Mouse (Mus musculus) embryo, embryonic 11.5 days (tissue): Measurements from ENCODE around the gene Btnl6.
"Not testable (repeated sequence)": the region's sequence is repeated elsewhere in the genome, so short reads cannot be mapped to it uniquely, and the experiment has no call there.

Experiments
- DNase-seq: peaks from one replicate; pipeline ENCODE4 v3.0.0-alpha.2; 2012; ENCODE audit warnings: low read depth, low spot score

The Btnl6 gene

DNA sequence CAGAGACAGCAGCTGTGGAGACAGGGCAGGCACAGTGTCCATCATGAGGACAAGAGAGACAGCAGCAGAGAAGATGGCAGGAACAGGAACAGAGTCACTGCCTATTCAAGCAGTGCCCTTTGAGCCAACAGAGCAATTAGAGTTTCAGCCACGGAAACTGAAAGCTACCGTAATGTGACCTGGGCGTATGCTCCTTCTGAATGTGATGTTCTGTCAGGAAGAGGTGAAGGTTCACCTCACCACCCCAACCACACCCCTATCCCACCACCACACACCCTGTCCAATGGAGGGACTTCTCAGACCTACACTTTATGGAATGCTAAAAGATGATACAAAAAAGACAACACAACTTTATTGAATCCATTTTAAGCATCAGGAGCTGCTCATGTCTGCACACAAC, 19.8 kb downstream of the Btnl6 start:
- DNase-seq, result not testable (repeated sequence)

DNA sequence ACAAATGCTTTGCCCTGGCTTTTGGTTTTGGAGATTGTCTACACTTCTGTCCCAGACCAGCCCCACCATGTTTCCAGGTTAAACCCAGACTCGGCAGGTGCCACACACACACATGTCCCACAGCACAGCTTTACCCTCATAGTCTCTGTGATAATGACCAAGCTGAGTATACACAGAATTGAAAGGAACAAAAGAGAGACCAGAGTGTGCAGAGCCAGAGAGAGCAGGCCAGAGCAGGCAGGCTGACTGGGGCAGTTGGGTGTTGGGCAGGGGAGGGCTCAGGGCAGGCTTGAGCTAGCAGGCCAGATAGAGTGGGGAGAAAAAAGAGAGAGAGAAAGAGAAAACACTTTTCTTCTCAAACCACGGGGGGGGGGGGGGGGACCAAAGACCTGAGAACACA, 20.6 kb downstream of the Btnl6 start:
- no peak for DNase-seq

DNA sequence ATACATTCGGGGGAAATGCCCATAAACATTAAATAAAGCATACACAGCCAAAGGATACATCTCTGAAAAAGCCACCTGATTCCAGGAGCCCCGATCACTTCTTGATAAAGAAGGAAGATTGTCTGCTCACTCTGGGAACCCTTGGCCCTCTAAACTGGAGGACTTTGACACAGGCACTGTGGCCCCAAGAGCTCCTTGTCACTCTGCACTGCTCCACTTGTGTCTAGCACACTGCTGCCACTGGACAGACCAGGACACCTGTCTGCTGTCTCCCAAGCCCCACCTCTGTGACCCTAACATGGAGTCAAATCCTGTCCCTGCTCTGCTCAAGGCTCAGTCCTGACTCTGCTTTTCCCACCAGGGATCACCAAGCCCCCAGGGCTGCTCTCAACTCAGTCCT, 22.0 kb downstream of the Btnl6 start:
- DNase-seq, result not testable (repeated sequence)

DNA sequence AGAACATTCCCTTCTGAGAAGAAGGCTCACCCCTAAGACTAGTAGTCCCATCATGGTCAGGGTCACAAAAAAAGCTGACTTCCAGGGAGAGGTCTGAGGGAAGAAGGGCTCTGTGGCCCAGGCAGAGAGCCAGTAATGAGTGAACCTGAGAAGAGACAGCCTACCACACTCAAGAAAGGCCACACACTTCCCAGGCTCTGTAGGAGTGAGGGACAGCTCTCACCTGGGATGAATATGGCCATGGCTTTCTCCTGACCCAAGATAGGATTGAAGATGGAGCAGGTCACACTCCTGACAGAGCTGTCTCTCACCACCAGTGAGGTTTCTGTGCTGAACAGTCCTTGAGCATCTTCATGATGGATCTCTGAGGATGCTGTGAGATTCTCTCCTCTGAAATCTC, 24.4 kb downstream of the Btnl6 start:
- no peak for DNase-seq

DNA sequence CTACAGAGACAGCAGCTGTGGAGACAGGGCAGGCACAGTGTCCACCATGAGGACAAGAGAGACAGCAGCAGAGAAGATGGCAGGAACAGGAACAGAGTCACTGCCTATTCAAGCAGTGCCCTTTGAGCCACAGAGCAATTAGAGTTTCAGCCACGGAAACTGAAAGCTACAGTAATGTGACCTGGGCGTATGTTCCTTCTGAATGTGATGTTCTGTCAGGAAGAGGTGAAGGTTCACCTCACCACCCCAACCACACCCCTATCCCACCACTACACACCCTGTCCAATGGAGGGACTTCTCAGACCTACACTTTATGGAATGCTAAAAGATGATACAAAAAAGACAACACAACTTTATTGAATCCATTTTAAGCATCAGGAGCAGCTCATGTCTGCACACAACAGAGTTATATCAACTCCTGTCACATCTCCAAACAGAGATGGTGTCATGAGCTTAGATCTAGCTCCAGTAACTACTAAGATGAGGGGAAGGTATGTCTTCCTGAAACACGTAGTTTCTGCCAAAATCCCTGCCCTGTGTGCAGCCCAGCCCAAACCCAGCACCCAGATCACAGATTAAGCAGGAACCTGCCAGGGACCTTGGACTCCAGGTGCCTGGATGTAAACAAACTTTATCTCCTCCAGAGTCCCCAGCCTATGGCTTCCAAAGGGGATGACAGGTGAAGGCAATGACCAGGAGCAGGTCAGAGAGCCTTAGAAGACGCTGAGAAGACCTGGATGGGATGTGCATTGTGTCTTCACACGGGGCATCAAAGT, 39.7 kb downstream of the Btnl6 start, which contains the start of gene Btnl4:
Gene Btnl4, minus strand, starts transcription at position 81 of the 776 bp plus-strand sequence.
- DNase-seq, result not testable (repeated sequence)

DNA sequence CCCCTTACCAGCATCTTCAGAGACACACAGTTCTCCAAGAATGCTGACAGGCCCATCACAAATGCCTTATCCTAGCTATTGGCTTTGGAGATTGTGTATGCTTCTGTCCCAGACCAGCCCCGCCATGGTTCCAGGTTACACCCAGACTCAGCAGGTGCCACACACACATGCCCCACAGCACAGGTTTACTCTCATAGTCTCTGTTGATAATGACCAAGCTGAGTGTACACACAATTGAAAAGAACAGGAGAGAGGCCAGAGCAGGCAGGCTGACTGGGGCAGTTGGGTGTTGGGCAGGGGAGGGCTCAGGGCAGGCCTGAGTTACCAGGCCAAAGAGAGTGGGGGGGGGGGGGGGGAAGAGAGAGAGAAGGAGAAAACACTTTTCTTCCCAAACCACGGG, 40.7 kb downstream of the Btnl6 start:
- no peak for DNase-seq

DNA sequence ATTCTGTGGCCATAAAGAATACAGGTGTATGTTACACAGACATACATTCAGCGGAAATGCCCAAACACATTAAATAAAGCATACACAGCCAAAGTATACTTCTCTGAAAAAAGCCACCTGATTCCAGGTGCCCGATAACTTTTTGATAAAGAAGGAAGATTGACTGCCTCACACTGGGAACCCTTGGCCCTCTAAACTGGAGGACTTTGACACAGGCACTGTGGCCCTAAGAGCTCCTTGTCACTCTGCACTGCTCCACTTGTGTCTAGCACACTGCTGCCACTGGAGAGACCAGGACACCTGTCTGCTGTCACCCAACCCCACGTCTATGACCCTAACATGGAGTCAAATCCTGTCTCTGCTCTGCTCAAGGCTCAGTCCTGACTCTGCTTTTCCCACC, 42.1 kb downstream of the Btnl6 start:
- DNase-seq, result no peak

DNA sequence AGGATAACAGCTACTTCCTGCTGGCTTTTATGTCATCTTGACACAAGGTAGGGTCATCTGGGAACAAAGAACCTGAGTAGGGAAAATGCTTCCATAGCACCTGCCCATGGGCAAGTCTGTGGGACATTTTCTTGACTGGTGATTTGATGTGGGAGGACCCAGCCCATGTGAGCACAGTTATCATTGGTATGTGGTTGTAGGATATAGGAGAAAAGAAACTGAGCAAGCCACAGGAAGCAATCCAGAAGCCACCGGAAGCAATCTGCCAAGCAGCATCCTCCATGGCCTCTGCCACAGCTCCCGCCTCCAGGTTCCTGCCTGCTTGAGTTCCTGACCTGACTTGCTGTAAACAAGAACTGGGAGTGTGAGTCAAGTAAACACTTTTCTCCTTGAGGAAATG, 46.7 kb downstream of the Btnl6 start:
- DNase-seq, result no peak

DNA sequence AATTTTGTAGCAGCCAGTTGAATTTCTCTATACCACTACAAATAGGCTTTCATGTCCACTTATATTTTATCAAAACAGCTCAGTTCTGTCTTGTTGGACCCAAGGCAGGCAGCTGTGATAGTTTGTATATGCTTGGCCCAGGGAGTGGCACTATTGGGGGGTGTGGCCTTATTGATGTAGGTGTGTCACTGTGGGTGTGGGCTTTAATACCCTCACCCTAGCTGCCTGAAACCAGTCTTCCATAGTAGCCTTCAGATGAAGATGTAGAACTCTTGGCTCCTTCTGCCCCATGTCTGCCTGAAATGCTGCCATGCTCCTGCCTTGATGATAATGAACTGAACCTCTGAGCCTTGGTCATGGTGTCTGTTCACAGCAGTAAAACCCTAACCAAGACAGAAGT, 51.2 kb downstream of the Btnl6 start:
- not testable (repeated sequence) for DNase-seq

DNA sequence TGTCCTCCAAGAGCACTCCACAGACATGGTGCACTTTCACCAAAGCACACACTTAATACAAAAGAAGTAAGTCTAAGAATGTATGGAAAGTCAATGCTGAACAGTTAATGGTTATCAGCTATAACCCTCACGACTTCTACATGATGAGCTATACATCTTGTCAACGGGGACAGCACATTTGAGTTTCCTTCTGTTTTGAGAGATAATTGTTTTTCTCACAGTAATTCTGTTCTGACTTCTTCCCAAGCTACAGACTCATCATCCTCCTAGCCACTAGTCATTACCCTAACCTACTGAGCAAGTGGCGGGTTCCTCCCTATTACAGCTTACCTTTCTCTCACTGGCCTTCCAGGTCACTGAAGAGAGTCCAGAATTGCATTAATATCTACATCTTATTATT, 57.9 kb downstream of the Btnl6 start:
- DNase-seq, result no peak
